Mouse (Mus musculus): ENCODE data around the gene Snupn.

DNA sequence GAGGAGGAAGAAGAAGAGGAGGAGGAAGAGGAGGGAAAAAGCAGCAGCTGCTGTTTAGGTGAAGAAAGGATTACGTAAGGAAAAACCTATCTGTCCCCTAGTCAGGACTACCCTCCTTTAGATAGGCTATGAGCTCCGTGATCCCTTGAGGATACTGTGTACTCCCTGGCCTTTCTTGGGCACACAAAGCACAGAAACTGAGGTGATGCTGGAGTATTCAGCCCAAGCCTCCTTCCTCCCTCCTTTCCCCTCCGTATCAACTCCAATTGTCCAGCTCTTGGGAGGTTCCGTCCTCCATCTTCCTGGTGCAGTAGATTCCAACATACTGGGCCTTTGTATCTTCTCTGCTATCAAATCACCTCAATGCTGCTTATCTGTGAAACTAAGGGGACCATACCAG lies 27.9 kb upstream of the Snupn start:
- TF ChIP-seq EP300 (IDR thresholded peaks at IDR 0.05; ENCODE audit: low read depth): no peak
- TF ChIP-seq CTCF (IDR thresholded peaks at IDR 0.05; ENCODE audit: low read depth): no peak

Data from liver, embryonic 14.5 days (tissue).